Mouse (Mus musculus) embryonic facial prominence, embryonic 10.5 days (tissue): ENCODE measurements around the gene Ece1. TPM values are rescaled to one million over a fixed set of nuclear protein-coding genes. Genes with fewer than 3 reads are reported as not detected.

ENCODE experiments used
- DNase-seq: peaks from one replicate; pipeline ENCODE4 v3.0.0-alpha.2; 2017; ENCODE audit warnings: low spot score
- H3K27ac ChIP-seq: fragments of 300-500 bp; sonication (generic); replicated peaks from 2 replicates; pipeline ENCODE4 v1.5.1; 2016; ENCODE audit warnings: mild to moderate bottlenecking
- H3K27me3 ChIP-seq: fragments of 300-500 bp; sonication (generic); replicated peaks from 2 replicates; pipeline ENCODE4 v1.6.1; 2016; ENCODE audit warnings: low read depth, mild to moderate bottlenecking; ENCODE audit not compliant: poor library complexity, severe bottlenecking
- H3K36me3 ChIP-seq: fragments of 300-500 bp; sonication (generic); replicated peaks from 2 replicates; pipeline ENCODE4 v1.6.1; 2016; ENCODE audit warnings: mild to moderate bottlenecking, moderate library complexity
- H3K4me1 ChIP-seq: fragments of 300-500 bp; sonication (generic); 2 replicates; pipeline ENCODE4 v1.6.1; 2016
- H3K4me3 ChIP-seq: fragments of 300-500 bp; sonication (generic); 2 replicates; pipeline ENCODE4 v1.5.1; 2016; ENCODE audit warnings: mild to moderate bottlenecking, moderate library complexity
- H3K9me3 ChIP-seq: fragments of 300-500 bp; sonication (generic); 2 replicates; pipeline ENCODE4 v1.6.1; 2016; ENCODE audit warnings: mild to moderate bottlenecking
- WGBS: fragments of 180-500 bp; shearing (Covaris S2); methylation state at CpG from one replicate; pipeline ENCODE4 v1.1.7; 2016; 5-methylcytosine and 5-hydroxymethylcytosine counted together
- polyA plus RNA-seq: library from polyadenylated mRNA; unstranded; fragments of >200 nt; fragmentation: Nextera tagmentation; extraction: Ambion mirVana; gene quantifications from 2 replicates; pipeline ENCODE4 v1.2.1, GENCODE M21; 2016

Ece1 gene
- polyA plus RNA-seq, 1 experiment from 2014 or later = 46.6 TPM

GRCm38 (mm10) chr4:137858371-137858770 is 3.7 kb upstream of the Ece1 start:
- no peak for DNase-seq

DNA sequence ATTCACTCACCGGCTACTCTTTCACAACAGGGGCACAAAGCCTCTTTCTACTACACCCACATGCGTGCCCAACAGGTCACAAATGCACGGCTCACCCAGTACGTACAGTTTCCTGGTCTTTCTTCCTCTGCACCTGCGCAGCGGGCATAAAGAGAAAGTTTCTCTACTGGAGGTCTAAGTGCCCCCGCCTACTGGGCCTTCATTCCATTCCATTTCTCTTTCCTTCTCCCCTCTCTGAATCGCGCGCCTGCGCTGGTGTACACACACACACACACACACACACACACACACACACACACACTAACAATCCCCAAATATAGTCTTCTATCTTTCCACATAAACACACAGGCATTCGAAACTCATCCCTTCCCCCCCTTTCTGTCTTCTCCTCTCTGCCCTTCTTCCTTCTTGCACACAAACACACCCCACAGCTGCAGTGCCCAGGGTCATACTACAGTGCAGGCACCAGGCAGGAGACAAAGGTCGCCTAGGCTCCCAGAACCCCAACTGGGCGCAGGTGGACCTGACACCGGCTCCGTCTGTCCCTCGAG is 501 bp upstream of the Ece1 start:
- peak overlapping the region; percentile 86 for H3K4me3 ChIP-seq
- no peak for DNase-seq
- WGBS = 18% methylated on average over 17 of the region's 17 CpGs
- H3K27me3 ChIP-seq = no peaks in the 10 kb centered on the region
- H3K36me3 ChIP-seq = no peaks in the 10 kb centered on the region
- H3K4me1 ChIP-seq = peaks cover 57% of the 10 kb centered on the region
- peak overlapping the region; percentile 89 for H3K27ac ChIP-seq
- no peaks in the 10 kb centered on the region for H3K9me3 ChIP-seq

More at GRCm38 (mm10) chr4:137858371-137858770, 3.7 kb upstream of the Ece1 start:
- 74% methylated on average over 2 of the region's 2 CpGs for WGBS
- Histone ChIP-seq H3K27ac (no peak overlapping the region), H3K4me3 (no peak overlapping the region), H3K9me3 (no peaks in the 10 kb centered on the region), H3K4me1 (peaks cover 44% of the 10 kb centered on the region), H3K36me3 (no peaks in the 10 kb centered on the region), H3K27me3 (0 out of 2 replicates have a peak, but pooled peaks cover 4% of the 10 kb centered on the region)

DNA sequence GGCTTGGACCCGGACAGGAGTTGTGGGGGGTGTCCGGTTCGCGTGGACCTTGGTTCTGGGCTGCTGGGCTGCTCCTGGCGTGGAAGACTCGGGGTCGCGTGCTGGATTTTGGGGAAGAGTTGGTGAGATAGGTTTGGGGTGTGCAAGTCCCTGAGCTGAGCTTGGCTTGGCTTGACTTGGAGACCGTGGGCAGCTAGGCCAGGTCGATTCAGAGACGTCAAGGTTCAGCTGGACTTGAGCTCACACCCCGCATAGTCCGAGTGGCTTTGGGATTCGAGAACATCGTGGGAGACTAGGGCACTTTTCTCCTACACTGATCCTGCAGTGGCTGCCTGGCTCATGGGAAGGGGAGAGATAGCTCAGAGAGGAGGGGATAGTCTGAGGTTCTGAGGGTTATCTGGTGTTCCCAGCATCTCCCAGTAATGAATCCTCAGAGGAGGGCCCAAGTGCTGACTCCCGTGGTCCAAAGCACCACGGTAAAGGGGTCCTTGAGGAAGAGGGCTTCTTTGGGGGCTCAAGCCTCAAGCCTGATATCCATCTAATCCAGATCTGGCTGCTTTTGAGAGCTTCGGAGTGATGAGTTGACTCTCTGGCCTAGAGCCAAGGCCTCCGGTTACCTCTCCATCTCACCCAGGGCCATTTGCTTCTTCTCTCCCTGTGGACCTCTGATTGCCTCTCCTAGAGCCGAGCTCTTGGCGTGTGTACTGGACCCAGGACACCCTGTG is 641 bp downstream of the Ece1 start:
- H3K4me3 ChIP-seq = peak overlapping the region; percentile 86
- H3K4me1 ChIP-seq = peaks cover 69% of the 10 kb centered on the region
- H3K27ac ChIP-seq = peak overlapping the region; percentile 89
- H3K27me3 ChIP-seq = no peaks in the 10 kb centered on the region
- 18% methylated on average over 21 of the region's 21 CpGs for WGBS
- H3K36me3 ChIP-seq = no peaks in the 10 kb centered on the region
- no peaks in the 10 kb centered on the region for H3K9me3 ChIP-seq
- DNase-seq = no peak

GRCm38 (mm10) chr4:137864031-137864430 is 2.0 kb downstream of the Ece1 start:
- no peaks in the 10 kb centered on the region for H3K9me3 ChIP-seq
- peak overlapping the region; percentile 86; the same call in 1 of the 2 replicates for H3K4me3 ChIP-seq
- WGBS = 93% methylated on average over 4 of the region's 4 CpGs
- no peak overlapping the region for H3K27ac ChIP-seq
- H3K27me3 ChIP-seq = no peaks in the 10 kb centered on the region
- H3K4me1 ChIP-seq = peaks cover 82% of the 10 kb centered on the region
- no peak for DNase-seq
- H3K36me3 ChIP-seq = no peaks in the 10 kb centered on the region

- 67% methylated on average over 9 of the region's 9 CpGs for WGBS
- Histone ChIP-seq H3K4me3 (no peak overlapping the region), H3K9me3 (no peaks in the 10 kb centered on the region), H3K27me3 (no peaks in the 10 kb centered on the region), H3K36me3 (no peaks in the 10 kb centered on the region), H3K4me1 (peaks cover 90% of the 10 kb centered on the region), H3K27ac (peak overlapping the region; percentile 63; the same call in 1 of the 2 replicates)
- DNase-seq = no peak
Measured at GRCm38 (mm10) chr4:137864769-137865168, 2.7 kb downstream of the Ece1 start.

DNA sequence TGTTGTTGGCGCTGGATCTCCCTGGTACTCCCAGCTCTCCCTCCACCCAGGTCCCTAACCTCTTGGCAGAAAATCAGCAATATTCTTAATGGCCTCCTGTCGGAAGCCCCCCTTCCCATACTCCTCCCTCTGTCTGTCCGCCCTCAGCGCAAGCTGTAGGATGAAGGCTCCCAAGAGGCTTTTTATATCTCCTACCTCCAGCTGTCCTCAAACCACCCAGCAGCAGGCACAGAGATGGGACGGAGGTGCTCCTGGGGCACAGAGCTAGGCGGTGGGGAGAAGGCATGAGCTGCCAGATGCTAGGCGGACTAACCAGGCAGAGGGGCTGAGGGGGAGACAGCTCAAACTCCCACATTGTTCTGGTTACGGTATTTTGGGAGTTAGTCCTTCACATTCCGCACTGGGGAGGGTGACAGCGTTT is 3.2 kb downstream of the Ece1 start:
- H3K27me3 ChIP-seq = no peaks in the 10 kb centered on the region
- peaks cover 94% of the 10 kb centered on the region for H3K4me1 ChIP-seq
- H3K36me3 ChIP-seq = no peaks in the 10 kb centered on the region
- H3K27ac ChIP-seq = peak overlapping the region; percentile 63; the same call in 1 of the 2 replicates
- DNase-seq = no peak
- no peaks in the 10 kb centered on the region for H3K9me3 ChIP-seq
- H3K4me3 ChIP-seq = no peak overlapping the region
- WGBS = 71% methylated on average over 10 of the region's 10 CpGs

DNA sequence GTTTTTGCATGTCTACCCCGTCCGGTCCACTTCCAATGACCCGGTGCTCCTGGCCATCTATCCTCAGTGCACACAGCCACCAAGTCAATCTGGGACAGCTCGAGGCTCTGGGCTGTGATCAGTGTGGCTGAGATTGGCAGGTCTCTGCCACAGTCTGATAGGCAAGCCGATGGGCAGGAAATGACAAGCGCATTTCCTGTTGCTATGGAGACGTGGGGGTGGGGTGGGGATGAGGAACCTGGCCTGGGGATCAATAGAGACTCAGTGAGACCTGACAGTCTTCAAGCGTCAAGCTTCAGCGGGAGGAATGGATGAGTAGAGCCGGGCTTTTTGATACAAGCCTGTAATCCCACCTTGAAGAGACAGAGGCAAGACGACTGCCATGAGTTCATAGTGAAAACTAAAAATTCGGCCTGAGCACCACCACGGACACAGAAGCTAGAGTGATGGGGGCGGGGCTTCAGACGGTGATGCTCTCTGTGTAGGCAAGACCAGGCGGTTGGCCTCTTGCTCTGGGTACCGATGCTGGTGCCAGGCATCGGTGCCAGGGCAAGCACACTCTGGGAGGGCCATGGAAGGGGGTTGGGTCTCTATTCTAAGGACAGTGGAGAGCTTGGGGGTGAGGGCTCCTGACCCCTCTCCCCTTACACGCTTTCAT is 4.3 kb downstream of the Ece1 start:
- H3K27ac ChIP-seq = peak overlapping the region; percentile 35; the same call in 1 of the 2 replicates

GRCm38 (mm10) chr4:137867225-137867624 is 5.2 kb downstream of the Ece1 start:
- Histone ChIP-seq H3K4me3 (no peak overlapping the region), H3K4me1 (peaks cover 88% of the 10 kb centered on the region), H3K27me3 (no peaks in the 10 kb centered on the region), H3K27ac (peak overlapping the region; percentile 52), H3K36me3 (no peaks in the 10 kb centered on the region), H3K9me3 (no peaks in the 10 kb centered on the region)
- WGBS = 76% methylated on average over 4 of the region's 4 CpGs
- DNase-seq = no peak

More for the DNA sequence above, 4.3 kb downstream of the Ece1 start:
- 39% methylated on average over 19 of the region's 19 CpGs for WGBS
- Histone ChIP-seq H3K4me3 (peak overlapping the region; percentile 27), H3K4me1 (peaks cover 97% of the 10 kb centered on the region), H3K36me3 (no peaks in the 10 kb centered on the region), H3K9me3 (no peaks in the 10 kb centered on the region), H3K27me3 (no peaks in the 10 kb centered on the region)
- DNase-seq = peak; percentile 71

DNA sequence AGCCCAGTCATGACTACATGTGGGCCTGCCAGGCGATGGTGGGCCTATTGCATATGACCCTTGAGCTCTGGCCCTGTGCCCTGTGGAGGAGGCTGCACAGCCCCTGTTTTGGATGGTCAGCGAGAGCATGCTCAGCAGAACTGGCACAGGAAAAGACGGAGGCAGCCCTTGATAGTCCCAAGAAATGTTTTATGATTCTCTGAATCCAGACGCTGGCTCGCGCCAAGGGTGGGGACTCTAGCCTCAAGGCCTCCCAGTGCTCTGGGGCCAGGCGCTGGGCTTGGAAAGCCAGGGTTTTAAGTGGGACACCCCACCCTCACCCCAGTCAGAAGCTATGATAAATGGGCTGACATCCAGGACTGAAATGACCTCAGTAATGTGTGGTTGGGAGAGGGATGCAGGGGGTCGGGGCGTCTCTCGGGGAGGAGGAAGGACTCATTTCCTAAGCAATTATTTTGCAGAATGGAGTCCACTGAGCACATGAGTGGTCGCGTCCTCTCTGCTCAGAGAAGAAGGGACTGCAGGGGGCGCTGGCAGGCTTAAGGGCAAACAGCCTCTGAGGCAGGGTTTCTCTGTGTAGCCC is 5.7 kb downstream of the Ece1 start:
- 84% methylated on average over 13 of the region's 13 CpGs for WGBS
- no peak for DNase-seq
- H3K36me3 ChIP-seq = no peaks in the 10 kb centered on the region
- H3K27me3 ChIP-seq = no peaks in the 10 kb centered on the region
- no peak overlapping the region; the same call in 1 of the 2 replicates for H3K27ac ChIP-seq
- peaks cover 83% of the 10 kb centered on the region for H3K4me1 ChIP-seq
- no peak overlapping the region for H3K4me3 ChIP-seq
- H3K9me3 ChIP-seq = no peaks in the 10 kb centered on the region

GRCm38 (mm10) chr4:137869667-137870274 is 7.7 kb downstream of the Ece1 start:
- peak; percentile 73 for DNase-seq
- peak overlapping the region; percentile 16; the same call in 1 of the 2 replicates for H3K4me3 ChIP-seq
- peak overlapping the region; percentile 69 for H3K27ac ChIP-seq
- WGBS = 32% methylated on average over 16 of the region's 16 CpGs
- peaks cover 78% of the 10 kb centered on the region for H3K4me1 ChIP-seq
- H3K9me3 ChIP-seq = no peaks in the 10 kb centered on the region
- no peaks in the 10 kb centered on the region for H3K27me3 ChIP-seq
- H3K36me3 ChIP-seq = no peaks in the 10 kb centered on the region

- Histone ChIP-seq H3K27ac (no peak overlapping the region), H3K9me3 (no peaks in the 10 kb centered on the region), H3K27me3 (no peaks in the 10 kb centered on the region), H3K4me1 (peaks cover 78% of the 10 kb centered on the region), H3K36me3 (no peaks in the 10 kb centered on the region; the same call in 1 of the 2 replicates), H3K4me3 (no peak overlapping the region)
- no peak for DNase-seq
- 77% methylated on average over 4 of the region's 4 CpGs for WGBS
Measured at GRCm38 (mm10) chr4:137870979-137871378, 8.9 kb downstream of the Ece1 start.

DNA sequence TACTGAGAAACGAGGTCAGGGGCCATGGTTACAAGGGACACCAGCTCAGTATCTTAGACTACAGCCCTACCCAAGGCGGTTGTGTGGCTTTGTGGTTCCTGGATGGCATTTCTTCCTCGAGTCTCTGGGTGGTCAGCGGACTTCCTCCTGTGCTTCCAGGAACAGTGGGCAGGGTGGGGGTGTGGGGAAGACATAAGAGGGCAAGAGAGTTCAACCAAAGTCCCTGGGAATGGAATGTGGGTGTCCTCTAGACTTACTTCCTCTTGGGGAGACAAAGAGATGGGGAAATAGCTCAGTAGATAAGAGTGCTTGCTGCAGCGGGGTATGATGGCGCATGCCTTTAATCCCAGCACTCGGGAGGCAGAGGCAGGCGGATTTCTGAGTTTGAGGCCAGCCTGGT is 9.4 kb downstream of the Ece1 start:
- no peaks in the 10 kb centered on the region for H3K27me3 ChIP-seq
- H3K9me3 ChIP-seq = no peaks in the 10 kb centered on the region
- no peaks in the 10 kb centered on the region; the same call in 1 of the 2 replicates for H3K36me3 ChIP-seq
- no peak overlapping the region for H3K27ac ChIP-seq
- H3K4me3 ChIP-seq = no peak overlapping the region
- peaks cover 78% of the 10 kb centered on the region for H3K4me1 ChIP-seq
- no peak for DNase-seq
- 91% methylated on average over 8 of the region's 8 CpGs for WGBS
